Mouse (Mus musculus) gastrocnemius, postnatal 4 days (tissue): ENCODE data around the gene Notum. TPM values are rescaled to one million over a fixed set of nuclear protein-coding genes. Genes with fewer than 3 reads are reported as not detected.

Source experiments
- DNase-seq, 2 experiments: peaks; one replicate each; pipeline ENCODE4 v3.0.0; 2021 to 2022; ENCODE audit warnings: low spot score in 2 of 2, mixed read lengths in 2 of 2
- long read RNA-seq, 2 experiments: library from polyadenylated mRNA; stranded (forward); transcript quantifications; one replicate each; pipeline ENCODE4 v2.0.0; 2021
- total RNA-seq, 2 experiments: library from RNA; stranded (reverse); gene quantifications; 2 replicates each; pipeline ENCODE4 v1.2.3; 2021

The Notum gene
- total RNA-seq = 1 to 10 TPM; 1.2 to 1.7 TPM
- long read RNA-seq, experiment 1, partial matches to known transcripts = 2 of 2 reads
- long read RNA-seq, experiment 1, other reads (novel, unspliced or antisense) = 0 of 2 reads
- long read RNA-seq, experiment 2, partial matches to known transcripts = 0 of 4 reads
- long read RNA-seq, experiment 2, other reads (novel, unspliced or antisense) = 2 of 4 reads

- no peak for DNase-seq
These were observed at the start of gene Notum for GRCm38 (mm10) chr11:120661076-120661460. TSS of gene Notum (minus strand) at chr11:120661175.

- no peak for DNase-seq
These were observed 49.7 kb upstream of the Notum start for GRCm38 (mm10) chr11:120710672-120711071.

- DNase-seq = no peak
These were observed 48.6 kb upstream of the Notum start for GRCm38 (mm10) chr11:120709551-120709950.

- DNase-seq = no peak
These were observed 47.0 kb upstream of the Notum start for GRCm38 (mm10) chr11:120707969-120708368.

GRCm38 (mm10) chr11:120707225-120707624, 46.2 kb upstream of the Notum start:
- no peak for DNase-seq

GRCm38 (mm10) chr11:120706120-120706519, 45.1 kb upstream of the Notum start:
- no peak for DNase-seq

GRCm38 (mm10) chr11:120704486-120705325, 43.7 kb upstream of the Notum start:
- no peak for DNase-seq

- no peak for DNase-seq
These were observed 42.9 kb upstream of the Notum start for GRCm38 (mm10) chr11:120703696-120704454.

GRCm38 (mm10) chr11:120697741-120698140, 36.8 kb upstream of the Notum start:
- no peak for DNase-seq

GRCm38 (mm10) chr11:120696568-120696967, 35.6 kb upstream of the Notum start:
- no peak for DNase-seq

- DNase-seq = no peak
These were observed 34.7 kb upstream of the Notum start for GRCm38 (mm10) chr11:120695641-120696040.

- no peak for DNase-seq
These were observed 34.2 kb upstream of the Notum start for GRCm38 (mm10) chr11:120695184-120695583.

GRCm38 (mm10) chr11:120693461-120693860, 32.5 kb upstream of the Notum start:
- no peak for DNase-seq

- no peak for DNase-seq
These were observed 31.6 kb upstream of the Notum start for GRCm38 (mm10) chr11:120692471-120693011.

- no peak for DNase-seq
These were observed 28.4 kb upstream of the Notum start for GRCm38 (mm10) chr11:120689365-120689764.

- DNase-seq = no peak
These were observed 25.8 kb upstream of the Notum start for GRCm38 (mm10) chr11:120686650-120687272.

- DNase-seq = no peak
These were observed 23.7 kb upstream of the Notum start for GRCm38 (mm10) chr11:120684660-120685059.

- no peak for DNase-seq
These were observed 23.1 kb upstream of the Notum start for GRCm38 (mm10) chr11:120684086-120684485.

GRCm38 (mm10) chr11:120683536-120683935, 22.6 kb upstream of the Notum start:
- no peak for DNase-seq

- no peak for DNase-seq
These were observed 21.7 kb upstream of the Notum start for GRCm38 (mm10) chr11:120682683-120683082.

- no peak for DNase-seq
These were observed 18.9 kb upstream of the Notum start for GRCm38 (mm10) chr11:120679909-120680308.
